Mouse (Mus musculus) left cerebral cortex, adult 11 months (tissue): Measurements from ENCODE around the gene 1700037H04Rik.

Experiments used
- DNase-seq: peaks from one replicate; pipeline ENCODE4 v3.0.0; 2022; ENCODE audit warnings: low spot score

The 1700037H04Rik gene

GRCm38 (mm10) chr2:131146193-131147042 is 13.5 kb downstream of the 1700037H04Rik start:
- DNase-seq, result no peak

- no peak for DNase-seq
These were observed 14.3 kb downstream of the 1700037H04Rik start for GRCm38 (mm10) chr2:131145536-131145935.

- DNase-seq, result no peak
These were observed 14.8 kb downstream of the 1700037H04Rik start for GRCm38 (mm10) chr2:131145121-131145520.

DNA sequence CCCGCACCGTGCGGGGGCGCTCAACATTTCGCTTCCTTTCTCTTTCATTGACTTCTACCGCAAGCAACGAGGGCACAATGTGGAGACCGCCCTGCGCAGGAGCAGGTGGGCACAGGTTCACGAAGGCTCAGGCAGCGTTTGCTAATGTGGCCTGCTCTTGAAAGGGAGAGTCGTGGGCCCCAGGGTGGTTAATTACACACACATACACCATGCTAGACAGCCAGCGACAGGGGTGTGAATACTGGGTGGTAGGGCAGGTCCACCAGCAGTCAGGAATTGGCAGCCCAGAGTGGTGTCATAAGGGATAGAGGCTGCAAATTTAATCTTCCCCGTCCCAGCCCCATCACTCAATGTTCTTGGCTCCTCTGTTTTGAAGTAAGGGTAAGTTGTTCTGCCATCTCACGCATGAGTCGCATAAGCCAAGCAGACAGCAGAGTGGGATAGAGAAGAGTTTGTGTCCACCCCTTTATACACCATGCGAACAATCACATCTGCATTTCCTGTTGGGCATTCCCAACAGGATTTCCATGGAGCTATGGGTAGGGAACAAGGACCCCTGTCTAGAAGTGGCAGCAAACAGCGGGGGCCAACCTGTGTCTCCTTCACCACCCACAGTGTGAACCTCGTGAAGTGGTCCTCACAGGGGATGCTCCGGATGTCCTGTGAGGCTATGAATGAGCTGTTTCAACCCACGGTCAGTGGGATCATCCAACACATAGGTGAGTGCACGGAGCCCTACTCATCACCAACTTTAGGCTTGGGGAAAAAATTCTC is 16.7 kb downstream of the 1700037H04Rik start:
- no peak for DNase-seq

- DNase-seq, result peak; percentile 24
These were observed 17.3 kb downstream of the 1700037H04Rik start for GRCm38 (mm10) chr2:131142592-131142991.

DNA sequence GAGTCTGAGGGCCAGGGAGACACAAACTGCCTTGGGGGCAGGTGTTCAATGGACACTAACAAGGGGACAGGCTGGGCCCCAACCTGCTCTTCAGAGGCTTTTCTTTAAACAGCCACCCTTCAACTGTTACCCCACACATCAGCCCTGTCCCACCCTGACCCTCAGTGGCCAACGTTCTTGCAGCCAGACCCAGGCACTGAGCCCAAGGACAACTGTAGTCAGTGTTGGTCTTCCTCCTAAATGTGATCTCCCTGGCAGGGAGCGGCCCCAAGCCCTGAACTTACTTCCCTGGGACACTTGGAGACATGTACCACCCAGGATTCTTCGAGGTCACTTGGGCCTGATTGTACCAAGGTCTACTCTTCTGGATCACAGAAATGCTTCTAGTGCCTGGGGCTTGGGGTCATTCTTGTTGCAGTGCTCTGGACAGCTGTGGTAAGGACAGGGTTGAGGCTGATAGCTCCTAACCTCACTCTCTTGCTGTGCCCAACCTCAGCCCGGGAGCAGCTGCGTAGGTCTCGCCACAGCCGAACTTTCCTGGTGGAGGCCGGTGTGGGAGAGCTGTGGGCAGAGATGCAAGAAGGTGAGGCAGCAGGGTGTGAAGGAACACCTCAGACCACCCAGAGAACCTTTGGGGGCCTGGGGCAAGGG is 18.4 kb downstream of the 1700037H04Rik start:
- DNase-seq, result no peak

GRCm38 (mm10) chr2:131140533-131140905 is 19.4 kb downstream of the 1700037H04Rik start:
- DNase-seq, result no peak

GRCm38 (mm10) chr2:131139886-131140532 is 19.9 kb downstream of the 1700037H04Rik start:
- no peak for DNase-seq

GRCm38 (mm10) chr2:131139287-131139686 is 20.6 kb downstream of the 1700037H04Rik start:
- no peak for DNase-seq

- DNase-seq, result no peak
These were observed 21.1 kb downstream of the 1700037H04Rik start for GRCm38 (mm10) chr2:131138760-131139159.

GRCm38 (mm10) chr2:131138296-131138695 is 21.6 kb downstream of the 1700037H04Rik start:
- DNase-seq, result no peak

DNA sequence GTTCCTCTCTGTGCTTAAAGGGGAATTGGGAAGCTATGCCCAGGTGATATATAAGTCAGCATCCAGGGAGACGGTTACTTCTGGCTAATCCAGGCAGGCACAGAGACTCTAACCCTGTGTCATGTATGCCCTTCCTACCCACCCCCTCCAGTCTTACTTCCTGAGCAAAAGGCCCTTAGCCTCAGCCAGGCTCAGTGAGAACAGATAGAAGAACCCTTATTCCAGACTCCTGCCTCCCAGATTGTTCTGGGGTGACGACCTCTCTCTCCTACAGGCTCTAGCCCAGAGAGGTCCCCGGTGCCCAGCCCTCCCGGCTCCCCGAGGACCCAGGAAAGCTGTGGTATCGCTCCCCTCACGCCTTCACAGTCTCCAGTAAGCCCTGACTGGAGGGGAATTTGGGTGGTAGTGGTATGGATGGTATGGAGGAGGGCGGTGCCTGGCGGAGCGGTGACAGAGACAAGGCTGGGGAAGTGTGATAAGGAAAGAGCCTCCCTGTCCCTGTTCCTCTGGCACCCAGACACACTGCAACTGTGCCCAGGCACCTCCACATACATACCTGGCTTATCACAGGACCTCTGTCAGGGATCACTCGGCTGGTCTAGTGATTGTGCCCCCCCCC is 24.3 kb downstream of the 1700037H04Rik start:
- DNase-seq, result no peak

DNA sequence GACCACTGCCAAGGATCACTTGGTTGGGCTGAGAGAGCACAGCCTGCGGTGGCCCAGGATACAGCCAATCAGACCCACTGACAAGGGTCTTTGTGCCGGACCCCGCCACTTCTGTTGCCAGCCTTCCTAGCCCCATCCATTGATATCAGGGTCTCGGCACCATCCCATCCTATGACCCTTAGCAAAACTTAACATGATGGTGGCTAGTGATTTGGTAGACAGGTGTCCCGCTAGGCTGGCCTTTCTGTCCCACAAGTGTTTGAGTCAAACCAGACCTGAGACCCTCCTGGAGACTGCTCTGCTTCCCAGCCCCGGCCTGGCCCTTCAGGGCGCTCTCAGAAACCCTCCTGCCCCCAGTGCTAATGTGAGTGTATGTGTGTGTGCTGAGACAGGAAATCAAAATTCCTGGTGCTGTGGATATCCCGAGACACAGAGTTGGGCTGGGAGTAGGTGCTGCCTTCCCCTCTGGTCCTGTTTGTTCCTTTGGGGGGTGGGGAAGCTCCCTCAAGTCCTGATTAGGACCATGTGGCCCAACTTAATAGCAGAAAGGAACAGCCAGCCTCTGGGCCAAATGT is 25.0 kb downstream of the 1700037H04Rik start:
- no peak for DNase-seq

- no peak for DNase-seq
These were observed 25.5 kb downstream of the 1700037H04Rik start for GRCm38 (mm10) chr2:131134381-131134780.

DNA sequence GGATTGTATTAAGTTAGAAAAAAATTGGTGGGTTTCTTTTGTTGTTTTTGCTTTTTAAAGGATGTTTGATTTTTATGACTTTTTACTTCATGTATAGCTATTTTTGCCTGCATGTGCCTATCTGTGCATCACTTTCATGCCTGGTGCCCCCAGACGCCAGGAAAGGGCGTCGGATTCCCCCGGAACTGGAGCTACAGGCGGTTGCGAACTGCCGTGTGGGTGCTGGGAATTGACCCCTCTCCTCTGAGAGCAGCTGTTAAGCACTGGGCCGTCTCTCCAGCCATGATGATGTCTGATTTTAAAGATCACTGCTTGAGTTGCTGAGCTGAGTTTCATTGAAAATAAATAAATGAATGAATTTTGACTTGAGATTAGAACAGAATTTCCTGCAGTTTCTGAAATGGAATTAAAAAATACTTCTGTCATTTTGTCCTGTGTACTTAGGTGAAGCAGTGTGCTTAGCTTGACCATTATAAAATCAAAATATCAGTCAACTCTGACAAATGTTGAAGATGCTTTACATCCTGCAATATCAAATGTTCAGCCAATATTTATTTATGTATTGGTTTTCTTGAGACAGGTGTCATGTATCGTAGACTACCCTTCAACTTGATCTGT is 26.8 kb downstream of the 1700037H04Rik start, which contains the start of gene Gm11037:
Gene Gm11037 (plus strand): TSS at position 568 of the 618 bp plus-strand sequence.
- DNase-seq, result no peak

- no peak for DNase-seq
These were observed 27.6 kb downstream of the 1700037H04Rik start for GRCm38 (mm10) chr2:131132111-131132888.

DNA sequence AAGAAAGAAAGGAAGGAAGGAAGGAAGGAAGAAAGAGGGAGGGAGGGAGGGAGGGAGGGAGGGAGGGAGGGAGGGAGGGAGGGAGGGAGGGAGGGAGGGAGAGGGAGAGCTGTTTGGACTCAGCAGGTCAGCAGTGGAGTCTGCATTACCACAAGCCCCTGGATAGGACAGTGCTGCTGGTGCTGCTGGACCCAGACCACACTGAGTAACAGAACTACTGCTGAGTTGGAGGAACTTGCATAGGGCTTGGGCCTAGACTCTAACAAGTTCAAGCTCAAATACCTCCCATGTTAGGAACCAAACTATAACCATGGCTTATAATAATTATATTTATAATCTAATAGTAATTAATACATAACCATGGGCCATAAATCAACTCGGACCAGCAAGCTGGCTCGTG is 29.0 kb downstream of the 1700037H04Rik start:
- no peak for DNase-seq

GRCm38 (mm10) chr2:131129836-131130235 is 30.0 kb downstream of the 1700037H04Rik start:
- DNase-seq, result no peak

DNA sequence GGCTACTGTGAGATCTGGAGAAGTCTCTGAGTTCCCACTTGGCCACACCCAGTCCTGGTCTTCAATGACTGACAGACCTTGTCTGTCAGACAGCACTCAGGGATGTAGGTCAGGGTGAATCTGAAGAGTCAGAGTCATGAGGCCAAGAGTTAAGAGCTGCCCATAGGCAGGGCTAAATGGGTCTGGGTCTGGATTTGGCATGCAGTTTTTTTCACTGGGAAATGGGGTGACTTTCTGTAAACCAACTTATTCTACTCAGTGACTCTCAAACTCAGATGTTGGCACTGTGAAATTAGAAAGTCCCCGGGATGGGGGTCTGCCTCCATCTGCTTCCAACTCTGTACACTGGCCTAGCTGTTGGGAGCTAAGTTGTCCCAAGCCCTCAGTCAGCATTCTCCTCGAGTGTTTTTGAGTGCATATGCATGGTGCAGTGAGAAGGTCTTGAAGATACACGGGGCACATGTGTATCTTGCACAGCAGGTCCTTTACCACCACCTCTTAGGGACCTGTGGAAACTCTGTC is 31.2 kb downstream of the 1700037H04Rik start:
- DNase-seq, result no peak

DNA sequence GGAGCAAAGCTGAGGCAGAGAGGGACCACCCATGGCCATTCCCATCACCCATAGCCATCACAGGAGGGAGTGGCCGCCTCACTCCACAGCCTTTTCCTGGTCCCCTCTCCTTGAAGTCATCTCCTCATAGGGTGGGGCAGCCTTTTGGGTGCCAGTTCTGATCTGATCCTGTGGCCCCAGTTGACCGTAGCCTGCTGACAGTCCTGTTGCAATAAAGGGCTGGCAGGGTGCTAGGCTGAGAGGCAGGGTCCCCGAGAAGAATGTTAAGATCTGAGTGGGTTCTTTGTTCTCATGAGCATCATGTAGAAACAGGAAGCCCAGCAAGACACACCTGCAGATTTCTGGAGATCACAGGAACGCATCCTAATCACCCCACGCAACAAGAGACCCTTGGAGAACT is 31.7 kb downstream of the 1700037H04Rik start:
- DNase-seq, result no peak
